Mouse (Mus musculus) testis, adult 2 months (tissue): ENCODE results near the gene Apbb1.

ENCODE experiments used
- CTCF ChIP-seq: fragments of 200-500 bp; IDR thresholded peaks from 2 replicates; pipeline ENCODE4 v1.5.1; 2012; ENCODE audit warnings: low read depth, mild to moderate bottlenecking, inconsistent platforms, low read length, moderate library complexity; ENCODE audit not compliant: control insufficient read depth, insufficient read depth, insufficient replicate concordance
- POLR2A ChIP-seq: fragments of 200-500 bp; IDR thresholded peaks from 2 replicates; pipeline ENCODE4 v1.6.1; 2012; ENCODE audit warnings: low read depth, mild to moderate bottlenecking, inconsistent platforms, low read length, moderate library complexity; ENCODE audit not compliant: control insufficient read depth

- TF ChIP-seq POLR2A = no peak
- no peak for TF ChIP-seq CTCF
Measured at GRCm38 (mm10) chr7:105621646-105622292, 40.3 kb upstream of the Apbb1 start.
